Mouse (Mus musculus): Measurements from ENCODE around the gene Bnip3. TPM values are rescaled to one million over a fixed set of nuclear protein-coding genes. Genes with fewer than 3 reads are reported as not detected.

The Bnip3 gene
- polyA plus RNA-seq, 1 experiment from 2014 or later = 125 TPM

DNA sequence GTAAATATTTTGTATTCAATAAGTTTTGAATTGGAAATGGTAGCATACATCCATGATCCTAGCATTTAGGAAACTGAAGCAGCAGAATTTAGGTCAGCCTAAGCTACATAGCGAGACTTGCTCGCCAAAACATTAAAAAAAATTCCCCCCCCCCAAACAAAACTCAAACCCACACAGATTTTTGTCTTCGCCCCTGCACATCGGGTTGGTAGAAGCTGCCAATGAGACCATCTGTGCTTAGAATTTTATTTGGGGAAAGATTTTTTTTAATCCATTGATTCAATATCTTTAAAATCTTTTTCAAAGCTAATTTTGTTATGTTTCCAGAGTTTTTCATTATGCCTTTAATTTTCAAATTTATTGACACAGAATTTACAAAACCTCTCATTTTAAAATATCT lies 19.1 kb upstream of the Bnip3 start:
- Histone ChIP-seq H3K9ac (ENCODE audit: low read depth, low read length) (no peak overlapping the region), H3K4me3 (replicated peaks; ENCODE audit: low read depth, low read length) (no peak overlapping the region), H3K9me3 (replicated peaks; ENCODE audit: low read length) (no peaks in the 10 kb centered on the region), H3K36me3 (ENCODE audit: insufficient read depth, low read length) (no peaks in the 10 kb centered on the region), H3K27me3 (ENCODE audit: insufficient read depth, low read length) (no peaks in the 10 kb centered on the region), H3K27ac (no peak overlapping the region), H3K4me1 (replicated peaks; ENCODE audit: insufficient read depth, low read length) (no peaks in the 10 kb centered on the region), H3K4me2 (ENCODE audit: low read length) (no peak overlapping the region)
- no peak for DNase-seq (ENCODE audit: low spot score)
- WGBS = 92% methylated on average over 4 of the region's 4 CpGs
- no peak for ATAC-seq (replicated peaks; ENCODE audit: low FRiP score, low read depth)
- TF ChIP-seq CTCF (IDR thresholded peaks at IDR 0.05; ENCODE audit: low read depth) = no peak

- H3K27me3 ChIP-seq (ENCODE audit: insufficient read depth, low read length) = no peaks in the 10 kb centered on the region
- DNase-seq (ENCODE audit: low spot score) (peak; percentile 76), ATAC-seq (replicated peaks; ENCODE audit: low FRiP score, low read depth) (no peak)
- no peak overlapping the region for H3K4me2 ChIP-seq (ENCODE audit: low read length)
- WGBS = 3% methylated on average over 3 of the region's 3 CpGs
- H3K9me3 ChIP-seq (replicated peaks; ENCODE audit: low read length) = no peaks in the 10 kb centered on the region
- peak; percentile 68 for TF ChIP-seq CTCF (IDR thresholded peaks at IDR 0.05; ENCODE audit: low read depth)
- H3K36me3 ChIP-seq (ENCODE audit: insufficient read depth, low read length) = no peaks in the 10 kb centered on the region
- H3K4me3 ChIP-seq (replicated peaks; ENCODE audit: low read depth, low read length) = no peak overlapping the region
- no peak overlapping the region for H3K27ac ChIP-seq
- H3K4me1 ChIP-seq (replicated peaks; ENCODE audit: insufficient read depth, low read length) = peaks cover 1% of the 10 kb centered on the region; the same call in 1 of the 2 replicates
- H3K9ac ChIP-seq (ENCODE audit: low read depth, low read length) = no peak overlapping the region
Measured at GRCm38 (mm10) chr7:138923756-138924425, 14.6 kb upstream of the Bnip3 start.

- DNase-seq (ENCODE audit: low spot score) (no peak), ATAC-seq (replicated peaks; ENCODE audit: low FRiP score, low read depth) (no peak)
- Histone ChIP-seq H3K9ac (ENCODE audit: low read depth, low read length) (no peak overlapping the region), H3K4me2 (ENCODE audit: low read length) (no peak overlapping the region), H3K9me3 (replicated peaks; ENCODE audit: low read length) (no peaks in the 10 kb centered on the region), H3K4me1 (replicated peaks; ENCODE audit: insufficient read depth, low read length) (peaks cover 3% of the 10 kb centered on the region; the same call in 1 of the 2 replicates), H3K27me3 (ENCODE audit: insufficient read depth, low read length) (no peaks in the 10 kb centered on the region), H3K4me3 (replicated peaks; ENCODE audit: low read depth, low read length) (no peak overlapping the region), H3K27ac (no peak overlapping the region), H3K36me3 (ENCODE audit: insufficient read depth, low read length) (no peaks in the 10 kb centered on the region)
- TF ChIP-seq CTCF (IDR thresholded peaks at IDR 0.05; ENCODE audit: low read depth) = no peak
- 97% methylated on average over 8 of the region's 8 CpGs for WGBS
Measured at GRCm38 (mm10) chr7:138921611-138922010, 12.3 kb upstream of the Bnip3 start.

- peak; percentile 45 for TF ChIP-seq CTCF (IDR thresholded peaks at IDR 0.05; ENCODE audit: low read depth)
- no peaks in the 10 kb centered on the region for H3K9me3 ChIP-seq (replicated peaks; ENCODE audit: low read length)
- no peaks in the 10 kb centered on the region for H3K27me3 ChIP-seq (ENCODE audit: insufficient read depth, low read length)
- H3K27ac ChIP-seq = peak overlapping the region; percentile 70
- ATAC-seq (replicated peaks; ENCODE audit: low FRiP score, low read depth) (peak; percentile 93), DNase-seq (ENCODE audit: low spot score) (peak; percentile 90)
- H3K4me2 ChIP-seq (ENCODE audit: low read length) = peak overlapping the region; percentile 63
- H3K4me3 ChIP-seq (replicated peaks; ENCODE audit: low read depth, low read length) = peak overlapping the region; percentile 22
- under 1% methylated on average over 26 of the region's 26 CpGs for WGBS
- peaks cover 3% of the 10 kb centered on the region; the same call in 1 of the 2 replicates for H3K4me1 ChIP-seq (replicated peaks; ENCODE audit: insufficient read depth, low read length)
- no peaks in the 10 kb centered on the region for H3K36me3 ChIP-seq (ENCODE audit: insufficient read depth, low read length)
- H3K9ac ChIP-seq (ENCODE audit: low read depth, low read length) = peak overlapping the region; percentile 36; the same call in 1 of the 2 replicates
Measured at GRCm38 (mm10) chr7:138919156-138919944, 10.0 kb upstream of the Bnip3 start.

GRCm38 (mm10) chr7:138913616-138914015 lies 4.3 kb upstream of the Bnip3 start:
- no peak for ATAC-seq (replicated peaks; ENCODE audit: low FRiP score, low read depth)
- Histone ChIP-seq H3K4me2 (ENCODE audit: low read length) (no peak overlapping the region), H3K27ac (no peak overlapping the region), H3K4me1 (replicated peaks; ENCODE audit: insufficient read depth, low read length) (no peaks in the 10 kb centered on the region; the same call in 1 of the 2 replicates), H3K27me3 (ENCODE audit: insufficient read depth, low read length) (no peaks in the 10 kb centered on the region), H3K36me3 (ENCODE audit: insufficient read depth, low read length) (no peaks in the 10 kb centered on the region), H3K4me3 (replicated peaks; ENCODE audit: low read depth, low read length) (no peak overlapping the region), H3K9ac (ENCODE audit: low read depth, low read length) (no peak overlapping the region), H3K9me3 (replicated peaks; ENCODE audit: low read length) (no peaks in the 10 kb centered on the region)
- DNase-seq (ENCODE audit: low spot score) = no peak
- 78% methylated on average over 3 of the region's 3 CpGs for WGBS
- TF ChIP-seq CTCF (IDR thresholded peaks at IDR 0.05; ENCODE audit: low read depth) = no peak

- no peaks in the 10 kb centered on the region for H3K9me3 ChIP-seq (replicated peaks; ENCODE audit: low read length)
- no peak for ATAC-seq (replicated peaks; ENCODE audit: low FRiP score, low read depth)
- 22% methylated on average over 7 of the region's 7 CpGs for WGBS
Measured at GRCm38 (mm10) chr7:138910193-138910562, 859 bp upstream of the Bnip3 start.

More at GRCm38 (mm10) chr7:138910193-138910562, 859 bp upstream of the Bnip3 start:
- Histone ChIP-seq H3K4me2 (ENCODE audit: low read length) (peak overlapping the region; percentile 70), H3K27me3 (ENCODE audit: insufficient read depth, low read length) (no peaks in the 10 kb centered on the region), H3K9ac (ENCODE audit: low read depth, low read length) (peak overlapping the region; percentile 74; the same call in 1 of the 2 replicates), H3K27ac (peak overlapping the region; percentile 48; the same call in 1 of the 2 replicates), H3K36me3 (ENCODE audit: insufficient read depth, low read length) (no peaks in the 10 kb centered on the region), H3K4me1 (replicated peaks; ENCODE audit: insufficient read depth, low read length) (peaks cover 10% of the 10 kb centered on the region), H3K4me3 (replicated peaks; ENCODE audit: low read depth, low read length) (peak overlapping the region; percentile 64)
- DNase-seq (ENCODE audit: low spot score) = no peak
- no peak for TF ChIP-seq CTCF (IDR thresholded peaks at IDR 0.05; ENCODE audit: low read depth)
